Mouse (Mus musculus) layer of hippocampus, postnatal 36 days (tissue): ENCODE results near the gene Mcemp1. TPM values are rescaled to one million over a fixed set of nuclear protein-coding genes. Genes with fewer than 3 reads are reported as not detected.

Experiments
- total RNA-seq, 2 experiments: library from RNA; stranded (reverse); gene quantifications; 2 replicates each; pipeline ENCODE4 v1.2.3; 2021

Gene Mcemp1
- total RNA-seq, 2 experiments from 2014 or later, result 0.30 TPM; not detected in 1

Other genes starting within 250 kb of the Mcemp1 start
- gene Pex11g, start 198.1 kb upstream of the Mcemp1 start, total RNA-seq, result 1 to 10 TPM in 1 of 2 experiments, under 1 TPM in 1; 0.94 to 1.4 TPM
- gene Tex45, start 194.9 kb upstream of the Mcemp1 start, total RNA-seq, result under 1 TPM; 0.45 to 0.58 TPM
- gene Zfp358, start 172.6 kb upstream of the Mcemp1 start, total RNA-seq, result 10 to 100 TPM; 28.1 to 31.7 TPM
- gene Mcoln1, start 165.3 kb upstream of the Mcemp1 start, total RNA-seq, result 10 to 100 TPM; 78.4 to 86.6 TPM
- gene Pnpla6, start 150.4 kb upstream of the Mcemp1 start, total RNA-seq, result 10 to 100 TPM; 75.3 to 87.4 TPM
- gene C330021F23Rik, start 97.8 kb upstream of the Mcemp1 start, total RNA-seq, result not detected
- gene Camsap3, start 78.5 kb upstream of the Mcemp1 start, total RNA-seq, result 10 to 100 TPM; 34.4 to 41.0 TPM
- 10 to 100 TPM; 35.6 to 37.6 TPM for gene Xab2, start 44.4 kb upstream of the Mcemp1 start, total RNA-seq
- 10 to 100 TPM; 84.7 to 95.6 TPM for gene Pet100, start 44.2 kb upstream of the Mcemp1 start, total RNA-seq
- gene Pcp2, start 40.2 kb upstream of the Mcemp1 start, total RNA-seq, result 1 to 10 TPM; 1.1 to 1.9 TPM
- gene Stxbp2, start 34.8 kb upstream of the Mcemp1 start, total RNA-seq, result 10 to 100 TPM; 36.3 to 47.1 TPM
- gene Retn, start 10.0 kb upstream of the Mcemp1 start, total RNA-seq, result 1 to 10 TPM in 1 of 2 experiments, under 1 TPM in 1; 0.46 to 1.5 TPM
- 10 to 100 TPM; 18.8 to 26.5 TPM for gene Fcor, start 6.6 kb downstream of the Mcemp1 start, total RNA-seq
- 10 to 100 TPM; 26.8 to 31.6 TPM for gene Trappc5, start 10.5 kb downstream of the Mcemp1 start, total RNA-seq
- gene Fcer2a, start 28.4 kb downstream of the Mcemp1 start, total RNA-seq, result not detected
- not detected for gene Clec4g, start 54.9 kb downstream of the Mcemp1 start, total RNA-seq
- gene Cd209a, start 83.2 kb downstream of the Mcemp1 start, total RNA-seq, result not detected
- gene Cd209e, start 188.6 kb downstream of the Mcemp1 start, total RNA-seq, result not detected
- gene Cd209d, start 212.8 kb downstream of the Mcemp1 start, total RNA-seq, result not detected